In genomic region chr17:65680801-65681412, GRCm38 (mm10) we compare ENCODE assay signal across 15 mouse cellular contexts. TPM values are rescaled to one million over a fixed set of nuclear protein-coding genes. Genes with fewer than 3 reads are reported as not detected.
"Had no signal": no experiment of that assay in that cellular context is flagged by ENCODE, and none has a peak within 500 bp of the region (broad histone marks: within the 10 kb centered on the region; RNA-seq: fewer than 3 reads in every experiment).

No protein-coding gene starts in this region.

- H3K4me2 ChIP-seq: liver, embryonic 15.5 days; lung, embryonic 14.5 days; neural tube, embryonic 12.5 days had no signal

- H3K27ac ChIP-seq: liver, embryonic 15.5 days; neural tube, embryonic 12.5 days had no signal

- H3K27me3 ChIP-seq: limb, embryonic 13.5 days; liver, embryonic 15.5 days; neural tube, embryonic 12.5 days had no signal

- H3K36me3 ChIP-seq: limb, embryonic 13.5 days; liver, embryonic 15.5 days; neural tube, embryonic 12.5 days had no signal

- H3K9ac ChIP-seq: limb, embryonic 13.5 days; liver, embryonic 15.5 days; lung, embryonic 14.5 days; neural tube, embryonic 12.5 days had no signal

- H3K4me1 ChIP-seq: liver, embryonic 15.5 days; neural tube, embryonic 12.5 days had no signal

- H3K4me3 ChIP-seq: layer of hippocampus, adult 2 months; limb, embryonic 13.5 days; liver, embryonic 15.5 days; neural tube, embryonic 12.5 days had no signal

- H3K9me3 ChIP-seq: limb, embryonic 13.5 days; liver, embryonic 15.5 days; neural tube, embryonic 12.5 days had no signal

- DNase-seq: left cerebral cortex, postnatal 4 days; lung, embryonic 14.5 days; lung, postnatal 10 days; lung, postnatal 4 days; midbrain, embryonic 14.5 days; right cerebral cortex, postnatal 4 days; spleen, adult 18-20 months; thymus, postnatal 4 days had no signal

RNA-seq across cellular contexts. Expression of gene Txndc2, which starts 38.9 kb away (rescaled TPM):
- total RNA-seq: layer of hippocampus, adult 2 months; liver, adult 2 months had no signal
- polyA plus RNA-seq: kidney, postnatal 0 days; liver, adult 2 months; liver, embryonic 15.5 days; stomach, embryonic 14.5 days had no signal
